In genomic region chr5:111901678-111902077, GRCm38 (mm10) we compare ENCODE assay signal across 8 mouse cellular contexts.
DNase-seq lines count a peak whose midpoint lies in the region; ATAC-seq and TF ChIP-seq lines count a peak whose summit lies in the region.

No protein-coding gene starts in this region.

- no peak for ATAC-seq in kidney, embryonic 15.5 days (replicated peaks; ENCODE audit: low FRiP score)
- no peak for ATAC-seq in granulocyte monocyte progenitor cell, adult 5-6 weeks (replicated peaks; ENCODE audit: poor library complexity, severe bottlenecking)

- peak; percentile 25 for DNase-seq in kidney, adult 2 months
- DNase-seq in ZHBTc4 (ENCODE audit: low read depth, low spot score): peak; percentile 81
- DNase-seq in gastrocnemius, postnatal 14 days: peak; percentile 52
- peak; percentile 5 for DNase-seq in ovary, adult 18-20 months (ENCODE audit: low spot score)
- no peak for DNase-seq in cerebellum, adult 2 months
- no peak for DNase-seq in frontal cortex, postnatal 14 days (ENCODE audit: low spot score in 2 of 2)

- TF ChIP-seq CTCF in kidney, adult 2 months (conservative IDR thresholded peaks at IDR 0.05; ENCODE audit: insufficient read depth, insufficient read length, low read depth, low read length): no peak
- TF ChIP-seq CTCF in cerebellum, adult 2 months (IDR thresholded peaks at IDR 0.05; ENCODE audit: borderline replicate concordance, insufficient read depth, low read depth, low read length): no peak

- H3K27me3 ChIP-seq in kidney, adult 2 months (replicated peaks; ENCODE audit: control insufficient read depth, insufficient read depth, low read length): no peaks in the 10 kb centered on the region
- H3K27me3 ChIP-seq in kidney, embryonic 15.5 days: peaks cover 63% of the 10 kb centered on the region
- H3K27me3 ChIP-seq in cerebellum, adult 2 months (ENCODE audit: control insufficient read depth, insufficient read depth, low read length): 0 out of 2 replicates have a peak, but pooled peaks cover 1% of the 10 kb centered on the region

- H3K4me3 ChIP-seq in kidney, adult 2 months (ENCODE audit: insufficient read depth, low read depth, low read length): no peak overlapping the region
- no peak overlapping the region for H3K4me3 ChIP-seq in kidney, embryonic 15.5 days (replicated peaks)
- H3K4me3 ChIP-seq in cerebellum, adult 2 months (replicated peaks; ENCODE audit: insufficient read depth, low read depth, low read length): no peak overlapping the region

- no peak for TF ChIP-seq POLR2A in kidney, adult 2 months (IDR thresholded peaks at IDR 0.05; ENCODE audit: low read depth, low read length)
- no peak for TF ChIP-seq POLR2A in cerebellum, adult 2 months (IDR thresholded peaks at IDR 0.05; ENCODE audit: borderline replicate concordance, insufficient read depth, low read length)

- H3K4me1 ChIP-seq in kidney, adult 2 months (ENCODE audit: control insufficient read depth, insufficient read depth, low read length): no peaks in the 10 kb centered on the region
- H3K4me1 ChIP-seq in kidney, embryonic 15.5 days: peaks cover 6% of the 10 kb centered on the region
- no peaks in the 10 kb centered on the region for H3K4me1 ChIP-seq in cerebellum, adult 2 months (ENCODE audit: control insufficient read depth, insufficient read depth, low read length)

- H3K9ac ChIP-seq in kidney, embryonic 15.5 days: no peak overlapping the region

- H3K36me3 ChIP-seq in kidney, adult 2 months (ENCODE audit: control insufficient read depth, insufficient read depth, low read length): no peaks in the 10 kb centered on the region
- no peaks in the 10 kb centered on the region for H3K36me3 ChIP-seq in kidney, embryonic 15.5 days

- no peaks in the 10 kb centered on the region; the same call in 1 of the 2 replicates for H3K9me3 ChIP-seq in kidney, embryonic 15.5 days (replicated peaks)

- WGBS in kidney, adult 2 months: 16% methylated on average over 5 of the region's 5 CpGs
- WGBS in kidney, embryonic 15.5 days: 17% methylated on average over 5 of the region's 5 CpGs
- 38% methylated on average over 5 of the region's 5 CpGs for WGBS in cerebellum, adult 2 months

- intact Hi-C loops in gastrocnemius, postnatal 14 days (cut with DNase I; ENCODE audit: low total_unique reads): no loop called here

- H3K4me2 ChIP-seq in kidney, embryonic 15.5 days: no peak overlapping the region

- no peak overlapping the region for H3K27ac ChIP-seq in kidney, adult 2 months (ENCODE audit: insufficient read depth, low read depth, low read length)
- H3K27ac ChIP-seq in kidney, embryonic 15.5 days: no peak overlapping the region
- no peak overlapping the region for H3K27ac ChIP-seq in cerebellum, adult 2 months (ENCODE audit: insufficient read depth, low read length)

Comparison
In these comparisons a context has a peak if more than half of its experiments do, and no peak if none do; other contexts are left out.
1. DNase-seq: peak in kidney, adult 2 months (single experiment), ZHBTc4 (single experiment), gastrocnemius, postnatal 14 days (single experiment) and ovary, adult 18-20 months (single experiment); none in cerebellum, adult 2 months (0 of 2) and frontal cortex, postnatal 14 days (0 of 2).